Mouse (Mus musculus) hindbrain, embryonic 14.5 days (tissue): ENCODE measurements at regions not wholly inside any gene's neighbourhood (a gene's known extent, or its start where the extent isn't known, plus 50 kb on each side); places are given as distances from the start of the nearest gene placed in this dataset.

Experiments
- ATAC-seq: fragments of 200-750 bp; cut with Nextera tagmentation; 2 replicates; pipeline ENCODE4 v1.8.0; 2017; ENCODE audit warnings: moderate number of reproducible peaks, mild to moderate bottlenecking, moderate TSS enrichment, moderate library complexity; ENCODE audit not compliant: low FRiP score
- DNase-seq: peaks from one replicate; pipeline ENCODE4 v3.0.0-alpha.2; 2015; ENCODE audit warnings: low spot score
- H3K27ac ChIP-seq: fragments of 300-500 bp; sonication (generic); 2 replicates; pipeline ENCODE4 v1.5.1; 2014; ENCODE audit warnings: mild to moderate bottlenecking, moderate library complexity
- H3K27me3 ChIP-seq: fragments of 300-500 bp; sonication (generic); 2 replicates; pipeline ENCODE4 v1.6.1; 2014; ENCODE audit warnings: mild to moderate bottlenecking, low read length, mixed read lengths; ENCODE audit not compliant: control insufficient read depth, insufficient read depth
- H3K36me3 ChIP-seq: fragments of 300-500 bp; sonication (generic); replicated peaks from 2 replicates; pipeline ENCODE4 v1.6.1; 2014; ENCODE audit not compliant: control insufficient read depth, insufficient read depth
- H3K4me1 ChIP-seq: fragments of 300-500 bp; sonication (generic); replicated peaks from 2 replicates; pipeline ENCODE4 v1.6.1; 2014; ENCODE audit warnings: antibody characterized with exemption, low read length, mixed read lengths; ENCODE audit not compliant: control insufficient read depth, insufficient read depth
- H3K4me2 ChIP-seq: fragments of 300-500 bp; sonication (generic); replicated peaks from 2 replicates; pipeline ENCODE4 v1.6.1; 2014; ENCODE audit warnings: mild to moderate bottlenecking, moderate library complexity
- H3K4me3 ChIP-seq: fragments of 300-500 bp; sonication (generic); replicated peaks from 2 replicates; pipeline ENCODE4 v1.5.1; 2014; ENCODE audit warnings: mild to moderate bottlenecking, low read length
- H3K9ac ChIP-seq: fragments of 300-500 bp; sonication (generic); 2 replicates; pipeline ENCODE4 v1.6.1; 2014
- H3K9me3 ChIP-seq: fragments of 300-500 bp; sonication (generic); 2 replicates; pipeline ENCODE4 v1.6.1; 2016; ENCODE audit warnings: low read length; ENCODE audit not compliant: control insufficient read depth
- WGBS: fragments of 180-500 bp; shearing (Covaris S2); extraction: QIAGEN DNeasy Blood & Tissue Kit; methylation state at CpG from one replicate; pipeline ENCODE4 v1.1.7; 2014; 5-methylcytosine and 5-hydroxymethylcytosine counted together

DNA sequence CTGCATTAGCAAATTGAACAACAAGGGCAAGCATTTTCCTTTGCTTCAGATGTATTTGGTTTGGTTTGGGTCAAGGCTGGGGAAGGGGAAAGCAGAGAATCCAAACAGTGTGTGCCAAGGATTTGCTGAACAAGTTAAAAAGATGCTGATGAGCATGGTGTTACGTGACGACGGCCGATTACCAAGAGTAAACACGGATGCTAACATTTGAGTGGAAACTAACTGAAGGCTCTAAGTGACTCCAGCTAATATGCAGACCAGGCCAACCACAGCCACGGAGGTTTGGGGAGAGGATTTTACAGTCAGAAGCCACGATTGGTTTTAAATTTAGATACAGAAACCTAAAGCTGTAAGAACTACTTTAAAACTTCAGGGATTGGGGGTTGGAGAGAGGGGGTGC lies 262.3 kb upstream of the Rnaseh2b start:
- DNase-seq (no peak), ATAC-seq (no peak)
- Histone ChIP-seq H3K9me3 (no peaks in the 10 kb centered on the region), H3K36me3 (no peaks in the 10 kb centered on the region), H3K27ac (no peak overlapping the region), H3K4me3 (no peak overlapping the region), H3K4me1 (no peaks in the 10 kb centered on the region), H3K9ac (no peak overlapping the region), H3K4me2 (no peak overlapping the region), H3K27me3 (no peaks in the 10 kb centered on the region)
- 84% methylated on average over 7 of the region's 7 CpGs for WGBS

DNA sequence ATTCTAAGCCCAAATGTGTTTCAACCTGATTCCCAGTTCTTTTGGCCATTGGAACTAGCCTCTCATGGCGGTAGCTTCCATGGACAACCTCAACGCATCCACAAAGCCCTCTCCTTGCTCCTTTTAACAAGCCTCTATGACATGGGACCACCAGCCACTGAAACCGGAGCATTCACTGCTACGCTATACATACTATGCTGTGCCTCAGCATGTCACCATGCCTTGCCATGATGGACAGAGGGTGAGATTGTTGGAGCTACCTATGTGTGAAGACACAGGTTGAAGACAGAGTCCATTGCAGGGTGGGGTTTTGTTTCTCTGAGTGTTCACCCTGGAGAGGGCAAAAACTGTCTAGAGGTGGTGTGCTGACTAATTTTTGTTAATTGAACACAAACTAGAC lies 258.7 kb upstream of the Rnaseh2b start:
- H3K27me3 ChIP-seq, result no peaks in the 10 kb centered on the region
- WGBS, result 100% methylated on average over 4 of the region's 4 CpGs

DNA sequence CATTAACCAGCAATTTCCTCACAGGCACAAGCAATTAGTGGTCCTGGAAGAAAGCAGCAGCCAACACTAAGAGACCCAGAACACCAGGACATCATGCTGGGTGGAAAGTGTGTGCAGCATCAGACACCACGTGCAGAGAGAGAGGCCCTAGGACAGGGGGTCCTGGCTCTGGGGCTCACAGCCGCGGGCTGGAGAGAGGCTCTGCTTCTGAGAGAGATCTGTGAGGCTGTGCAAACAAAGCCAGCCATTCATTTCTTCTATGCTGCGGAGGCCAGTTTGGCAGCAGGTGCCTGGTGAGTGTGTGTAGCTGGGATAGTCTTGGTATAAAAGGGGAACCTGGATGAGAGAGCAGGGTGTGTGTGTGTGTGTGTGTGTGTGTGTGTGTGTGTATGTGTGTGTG lies 257.7 kb upstream of the Rnaseh2b start:
- H3K9ac ChIP-seq, result no peak overlapping the region
- ATAC-seq (peak; percentile 76; the same call in 1 of the 2 replicates), DNase-seq (peak; percentile 25)
- no peak overlapping the region for H3K4me3 ChIP-seq
- no peaks in the 10 kb centered on the region for H3K9me3 ChIP-seq
- no peaks in the 10 kb centered on the region for H3K36me3 ChIP-seq
- H3K4me1 ChIP-seq, result no peaks in the 10 kb centered on the region
- no peak overlapping the region for H3K4me2 ChIP-seq
- WGBS, result 23% methylated on average over 4 of the region's 4 CpGs
- no peak overlapping the region for H3K27ac ChIP-seq
- no peaks in the 10 kb centered on the region for H3K27me3 ChIP-seq

More for the DNA sequence above, 258.7 kb upstream of the Rnaseh2b start:
- Histone ChIP-seq H3K4me3 (no peak overlapping the region), H3K4me1 (no peaks in the 10 kb centered on the region), H3K9me3 (no peaks in the 10 kb centered on the region), H3K36me3 (no peaks in the 10 kb centered on the region), H3K4me2 (no peak overlapping the region), H3K9ac (no peak overlapping the region), H3K27ac (no peak overlapping the region)
- no peak for ATAC-seq
- no peak for DNase-seq

DNA sequence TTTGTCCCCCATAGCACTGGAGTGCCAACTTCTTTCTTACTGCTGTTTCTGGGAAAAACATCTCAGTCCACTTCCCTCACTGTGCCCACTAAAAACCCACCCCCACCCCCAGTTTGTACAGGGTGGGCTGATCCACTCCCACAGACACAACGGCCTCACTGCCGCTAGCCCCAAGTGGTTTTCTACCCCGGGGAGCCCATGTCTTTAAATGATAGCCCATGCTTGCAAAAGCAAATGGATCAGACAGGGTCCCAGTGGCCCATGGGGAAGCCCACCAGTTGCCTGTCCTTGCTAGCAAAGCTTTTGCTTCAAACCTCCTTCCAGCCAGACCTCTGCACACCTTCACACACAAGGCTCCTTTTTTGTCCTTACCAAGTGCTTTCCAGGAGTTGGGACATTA lies 257.0 kb upstream of the Rnaseh2b start:
- Histone ChIP-seq H3K27me3 (no peaks in the 10 kb centered on the region), H3K4me1 (no peaks in the 10 kb centered on the region), H3K36me3 (no peaks in the 10 kb centered on the region), H3K9me3 (no peaks in the 10 kb centered on the region), H3K9ac (no peak overlapping the region), H3K27ac (no peak overlapping the region), H3K4me2 (no peak overlapping the region), H3K4me3 (no peak overlapping the region)
- WGBS, result 87% methylated on average over 3 of the region's 3 CpGs
- no peak for DNase-seq
- no peak for ATAC-seq

DNA sequence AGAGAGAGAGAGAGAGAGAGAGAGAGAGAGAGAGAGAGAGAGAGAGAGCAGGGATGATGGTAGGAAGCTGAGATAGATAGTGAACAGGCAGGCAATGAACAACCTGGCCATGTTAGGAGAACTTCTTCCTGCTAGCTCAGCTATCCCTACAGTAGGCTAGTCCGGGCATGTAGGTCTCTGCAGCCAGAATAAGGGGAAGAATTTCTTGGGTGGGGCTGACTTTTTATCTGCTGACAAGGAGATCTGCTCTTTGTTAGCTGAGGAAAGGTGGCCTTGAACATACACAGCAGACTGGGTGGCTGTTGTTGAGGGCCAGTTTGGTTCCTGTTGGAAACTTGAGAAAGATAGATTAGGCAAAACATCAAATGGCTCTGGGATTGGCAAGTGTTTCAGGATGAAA lies 254.9 kb upstream of the Rnaseh2b start:
- Histone ChIP-seq H3K27ac (no peak overlapping the region), H3K4me3 (no peak overlapping the region), H3K4me1 (no peaks in the 10 kb centered on the region), H3K9ac (no peak overlapping the region), H3K9me3 (no peaks in the 10 kb centered on the region), H3K4me2 (no peak overlapping the region), H3K36me3 (no peaks in the 10 kb centered on the region), H3K27me3 (no peaks in the 10 kb centered on the region)
- WGBS, result 85% methylated on average over 1 of the region's 1 CpGs
- DNase-seq (no peak), ATAC-seq (no peak)

DNA sequence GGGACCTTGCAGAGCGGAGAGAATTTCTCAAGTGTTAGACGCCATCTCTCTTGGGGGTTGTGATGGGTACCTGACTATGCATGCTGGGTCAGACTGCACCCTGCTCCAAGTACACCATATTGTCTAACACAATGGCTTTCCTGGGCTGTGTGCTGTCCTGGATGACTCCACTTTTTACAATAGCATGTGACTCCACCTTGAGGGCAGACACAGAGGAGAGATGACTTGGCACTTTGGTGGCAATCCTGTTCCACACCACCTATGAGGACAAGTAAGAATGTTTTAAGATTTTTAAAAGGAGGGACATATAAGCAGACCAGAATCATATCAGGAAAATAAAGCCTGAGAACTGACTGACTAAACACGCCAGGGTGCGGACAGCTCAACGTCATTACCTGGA lies 254.5 kb upstream of the Rnaseh2b start:
- DNase-seq (no peak), ATAC-seq (no peak)
- Histone ChIP-seq H3K9ac (no peak overlapping the region), H3K27ac (no peak overlapping the region), H3K4me3 (no peak overlapping the region), H3K36me3 (no peaks in the 10 kb centered on the region), H3K27me3 (no peaks in the 10 kb centered on the region), H3K4me2 (no peak overlapping the region), H3K9me3 (no peaks in the 10 kb centered on the region), H3K4me1 (no peaks in the 10 kb centered on the region)
- 96% methylated on average over 5 of the region's 5 CpGs for WGBS

DNA sequence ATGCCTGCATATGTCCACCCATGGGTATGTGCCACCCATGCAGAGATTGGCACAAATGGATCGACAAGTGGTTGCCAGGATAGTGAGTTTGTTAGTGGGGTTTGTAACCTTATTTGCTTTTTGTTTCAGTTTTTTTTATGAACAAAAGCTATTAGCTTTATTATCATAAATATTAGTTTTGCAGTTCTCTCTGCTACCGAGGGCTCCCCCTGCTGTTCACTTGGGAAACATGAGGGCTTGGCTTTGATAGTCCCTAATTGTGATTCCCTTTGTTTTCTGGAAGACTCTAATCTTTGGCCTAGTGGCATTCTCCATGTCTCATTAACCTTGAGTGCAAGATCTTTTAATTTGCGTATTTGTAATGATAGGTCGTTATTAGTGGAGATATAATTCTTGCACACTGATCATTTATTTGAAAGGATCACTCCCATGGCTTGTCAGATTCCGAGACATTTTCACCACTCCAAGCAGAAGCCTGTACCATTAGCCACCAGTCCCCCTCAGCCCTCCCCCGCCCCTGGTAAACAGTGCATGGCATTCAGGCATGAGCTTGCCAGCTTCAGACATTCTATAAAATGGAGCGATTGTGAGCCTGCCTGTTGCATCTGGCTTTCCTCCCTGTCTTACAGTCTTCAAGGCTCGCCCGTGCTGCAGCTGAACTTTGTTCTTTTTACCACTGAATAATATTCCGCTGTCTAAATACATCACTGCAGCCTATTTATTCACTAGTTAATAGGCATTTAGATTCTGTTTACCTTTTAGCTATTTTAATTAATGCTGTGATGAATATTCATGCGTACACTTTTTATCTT lies 249.9 kb upstream of the Rnaseh2b start:
- H3K27me3 ChIP-seq, result no peaks in the 10 kb centered on the region
- H3K36me3 ChIP-seq, result no peaks in the 10 kb centered on the region
- no peaks in the 10 kb centered on the region for H3K9me3 ChIP-seq
- ATAC-seq (0 out of 2 replicates have a peak, but pooled peaks have one; percentile 51), DNase-seq (peak; percentile 80)
- 53% methylated on average over 11 of the region's 11 CpGs for whole genome bisulfite sequencing
- H3K9ac ChIP-seq, result no peak overlapping the region
- H3K27ac ChIP-seq, result no peak overlapping the region
- no peaks in the 10 kb centered on the region for H3K4me1 ChIP-seq
- H3K4me2 ChIP-seq, result no peak overlapping the region
- no peak overlapping the region for H3K4me3 ChIP-seq

DNA sequence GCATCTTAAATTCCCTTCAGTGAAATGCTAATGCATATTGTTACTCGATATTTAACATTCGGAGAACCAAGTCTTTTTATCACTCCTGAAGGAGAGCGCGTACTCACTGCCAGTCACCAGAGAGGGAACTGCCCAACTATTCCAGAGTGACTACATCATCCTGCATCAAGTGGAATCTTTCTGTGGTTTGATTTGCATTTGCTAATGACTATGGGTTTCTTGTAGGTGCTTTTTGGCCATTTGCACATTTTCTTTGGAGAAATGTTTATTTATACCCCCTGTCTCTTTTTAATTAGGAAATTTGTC lies 249.3 kb upstream of the Rnaseh2b start:
- H3K4me3 ChIP-seq, result no peak overlapping the region
- WGBS, result 59% methylated on average over 4 of the region's 4 CpGs
- H3K4me2 ChIP-seq, result no peak overlapping the region
- no peaks in the 10 kb centered on the region for H3K27me3 ChIP-seq
- DNase-seq (no peak), ATAC-seq (no peak)
- no peaks in the 10 kb centered on the region for H3K36me3 ChIP-seq
- H3K9ac ChIP-seq, result no peak overlapping the region
- H3K9me3 ChIP-seq, result no peaks in the 10 kb centered on the region
- no peak overlapping the region for H3K27ac ChIP-seq
- H3K4me1 ChIP-seq, result no peaks in the 10 kb centered on the region

DNA sequence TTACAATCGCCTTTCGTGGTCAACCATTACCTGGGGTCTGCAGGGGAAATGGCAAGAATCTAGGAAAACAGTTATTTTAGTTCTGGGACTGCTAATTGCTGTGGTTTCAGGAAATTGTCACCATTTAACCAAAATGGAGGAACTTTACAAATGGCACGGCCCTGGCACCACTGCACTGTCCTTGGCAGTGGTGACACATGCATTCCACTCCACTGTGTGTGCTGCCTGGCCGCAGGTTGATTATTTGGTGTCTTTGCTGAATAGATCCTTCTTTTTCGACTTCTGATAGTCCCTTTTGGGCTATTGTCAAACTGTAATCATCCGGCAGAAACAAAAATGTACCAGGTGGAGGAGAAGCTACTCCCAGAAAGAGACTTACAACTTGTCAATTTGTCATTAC lies 241.4 kb upstream of the Rnaseh2b start:
- Histone ChIP-seq H3K4me1 (no peaks in the 10 kb centered on the region), H3K4me2 (no peak overlapping the region), H3K4me3 (no peak overlapping the region), H3K9me3 (no peaks in the 10 kb centered on the region), H3K9ac (no peak overlapping the region), H3K27me3 (no peaks in the 10 kb centered on the region), H3K27ac (no peak overlapping the region), H3K36me3 (no peaks in the 10 kb centered on the region)
- DNase-seq (no peak), ATAC-seq (no peak)
- 90% methylated on average over 6 of the region's 6 CpGs for WGBS

DNA sequence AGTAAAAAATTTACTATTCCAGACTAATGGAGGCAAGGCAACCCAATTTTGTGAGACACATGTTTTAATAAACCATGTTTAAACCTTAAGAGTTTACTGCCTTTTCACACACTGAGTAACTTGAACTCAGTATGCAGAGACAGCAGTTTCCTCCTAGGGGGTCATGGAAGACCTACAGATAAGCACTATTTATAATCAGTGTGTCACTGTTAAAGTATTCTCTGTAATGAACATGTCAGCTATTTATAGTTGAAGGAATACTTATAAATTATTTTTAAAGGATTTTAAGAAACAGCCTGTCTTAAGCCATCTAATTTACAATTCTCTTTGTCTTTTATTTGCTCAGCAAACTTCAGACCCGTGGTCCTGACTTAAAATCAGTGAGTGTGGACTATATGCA lies 240.5 kb upstream of the Rnaseh2b start:
- Histone ChIP-seq H3K27me3 (no peaks in the 10 kb centered on the region), H3K9me3 (no peaks in the 10 kb centered on the region), H3K4me3 (no peak overlapping the region), H3K36me3 (no peaks in the 10 kb centered on the region), H3K4me1 (no peaks in the 10 kb centered on the region), H3K9ac (no peak overlapping the region), H3K4me2 (no peak overlapping the region), H3K27ac (no peak overlapping the region)
- 52% methylated on average over 1 of the region's 1 CpGs for WGBS
- no peak for DNase-seq
- no peak for ATAC-seq
